Mouse (Mus musculus) retina, adult 2 months (tissue): ENCODE measurements around the gene Pla2g4e.

Experiments
- DNase-seq: peaks from one replicate; pipeline ENCODE4 v3.0.0-alpha.2; 2012; ENCODE audit warnings: low read depth, low spot score

Gene Pla2g4e

DNA sequence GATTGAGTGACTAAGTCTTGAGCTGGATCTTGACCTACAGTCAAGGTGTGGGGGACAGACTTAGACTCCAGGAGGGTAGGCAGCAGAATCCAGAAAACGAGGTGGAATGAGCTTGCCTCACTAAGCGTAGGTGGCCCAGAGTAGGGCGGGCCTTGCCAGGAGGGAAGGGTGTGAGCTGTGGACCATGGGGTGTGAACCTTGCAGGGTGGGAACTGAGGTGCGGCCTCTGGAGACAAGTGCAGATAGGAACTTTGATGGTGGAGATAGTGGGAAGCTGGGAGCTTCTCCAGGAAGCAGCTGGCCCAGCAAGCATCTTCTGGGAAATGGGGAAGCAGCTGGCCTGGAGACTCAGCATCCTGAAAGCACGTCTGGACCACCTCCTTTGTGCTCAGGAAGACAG, 7.4 kb downstream of the Pla2g4e start:
- no peak for DNase-seq

DNA sequence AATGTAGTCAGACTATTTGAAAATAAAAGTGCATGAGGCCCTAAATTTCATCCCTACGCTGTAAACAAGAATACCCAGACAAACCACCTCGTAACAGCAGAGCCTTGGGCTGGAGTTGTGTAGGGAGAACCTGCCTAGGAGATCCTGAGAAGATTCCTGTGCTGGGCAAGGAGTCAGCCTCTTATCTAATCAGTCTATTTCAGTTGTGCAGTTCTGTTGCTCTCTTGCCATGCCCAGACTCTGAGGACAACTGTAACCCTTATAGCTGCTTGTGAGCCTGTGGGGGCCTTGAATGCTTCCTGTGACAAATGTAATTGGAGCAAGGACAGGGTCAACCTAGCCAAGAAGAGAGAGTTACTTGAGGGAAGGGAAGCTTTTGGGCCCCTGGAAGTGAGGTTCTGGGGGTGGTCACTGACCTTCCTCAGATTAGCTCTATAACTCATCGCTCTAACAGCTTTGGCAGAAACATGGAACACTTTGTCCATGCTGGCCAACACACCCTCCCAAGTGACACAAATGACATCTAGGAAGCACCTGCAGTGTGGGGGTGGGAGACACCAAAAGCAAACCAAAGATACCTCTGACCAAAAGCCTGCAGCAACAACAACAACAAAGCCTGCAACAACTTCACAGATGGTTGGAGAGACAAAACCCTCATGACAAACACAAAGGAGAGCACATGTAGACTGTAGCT, 9.0 kb downstream of the Pla2g4e start:
- DNase-seq = no peak

DNA sequence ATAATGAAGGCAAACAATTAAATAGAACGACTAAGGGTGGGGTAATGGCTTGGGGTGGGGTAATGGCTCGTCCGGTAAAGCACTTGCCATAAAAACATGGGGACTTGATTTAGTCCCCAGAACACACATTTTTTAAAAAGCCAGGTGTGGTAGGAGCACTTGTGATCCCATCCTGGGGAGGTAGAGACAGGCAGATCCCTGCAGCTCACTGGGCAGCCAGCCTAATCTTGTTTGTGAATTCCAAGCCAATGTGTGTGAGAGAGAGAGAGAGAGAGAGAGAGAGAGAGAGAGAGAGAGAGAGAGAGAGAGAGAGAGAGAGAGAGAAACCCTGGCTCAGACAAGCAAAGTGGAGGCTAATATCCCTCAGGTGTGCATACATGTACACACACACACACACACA, 9.8 kb downstream of the Pla2g4e start:
- DNase-seq = no peak

DNA sequence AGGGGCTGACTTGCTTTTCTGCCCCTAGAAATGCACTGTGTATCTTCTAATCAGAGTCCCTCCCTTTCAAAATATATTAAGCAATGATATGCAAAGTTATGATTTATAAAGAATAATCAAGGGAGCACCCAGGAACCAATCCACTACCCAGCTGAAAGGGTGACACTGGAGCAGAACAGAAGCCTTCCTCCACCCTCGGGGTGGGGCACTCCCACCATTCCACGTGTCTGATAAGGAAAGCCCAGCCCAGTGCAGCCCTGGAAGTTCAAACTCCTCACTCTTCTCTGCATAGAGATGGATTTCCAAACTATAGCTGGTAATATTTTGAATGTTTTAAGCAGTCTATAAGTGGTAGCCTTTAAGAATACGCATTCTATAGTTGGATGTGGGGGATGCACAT, 13.5 kb downstream of the Pla2g4e start:
- no peak for DNase-seq

DNA sequence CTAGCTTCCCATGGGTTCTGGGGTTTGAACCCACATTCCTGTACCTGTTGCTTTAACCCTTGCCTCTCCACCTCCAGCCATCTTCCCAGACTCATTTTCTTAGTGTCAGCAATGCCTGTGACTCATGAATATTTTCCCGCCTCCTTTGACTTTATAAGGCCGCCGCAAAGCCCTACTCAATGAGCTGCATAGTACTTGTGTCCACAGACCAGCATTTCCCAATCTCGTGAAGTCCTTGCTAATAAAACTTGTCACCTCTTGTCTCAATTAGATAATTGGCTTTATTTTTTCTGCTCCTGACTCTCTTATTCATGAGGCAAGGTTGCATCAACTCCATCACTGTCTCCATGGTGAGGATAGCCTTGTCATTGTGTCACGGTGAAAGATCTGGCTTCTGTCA, 30.5 kb downstream of the Pla2g4e start:
- no peak for DNase-seq

DNA sequence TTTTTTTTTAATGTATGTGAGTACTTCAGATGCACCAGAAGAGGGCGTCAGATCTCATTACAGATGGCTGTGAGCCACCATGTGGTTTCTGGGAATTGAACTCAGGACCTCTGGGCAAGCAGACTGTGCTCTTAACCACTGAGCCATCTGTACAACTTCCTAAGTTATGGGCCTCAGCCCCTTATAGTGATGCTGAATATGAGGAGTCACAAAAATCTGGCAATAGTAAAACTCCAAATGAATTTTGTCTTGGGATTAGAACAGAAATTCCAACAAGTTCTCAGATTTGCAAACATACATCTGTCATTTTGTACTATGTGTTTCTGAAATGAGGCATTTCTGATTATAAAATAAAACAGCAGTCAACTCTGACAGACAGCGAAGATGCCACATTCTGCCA, 33.7 kb downstream of the Pla2g4e start:
- DNase-seq = no peak

DNA sequence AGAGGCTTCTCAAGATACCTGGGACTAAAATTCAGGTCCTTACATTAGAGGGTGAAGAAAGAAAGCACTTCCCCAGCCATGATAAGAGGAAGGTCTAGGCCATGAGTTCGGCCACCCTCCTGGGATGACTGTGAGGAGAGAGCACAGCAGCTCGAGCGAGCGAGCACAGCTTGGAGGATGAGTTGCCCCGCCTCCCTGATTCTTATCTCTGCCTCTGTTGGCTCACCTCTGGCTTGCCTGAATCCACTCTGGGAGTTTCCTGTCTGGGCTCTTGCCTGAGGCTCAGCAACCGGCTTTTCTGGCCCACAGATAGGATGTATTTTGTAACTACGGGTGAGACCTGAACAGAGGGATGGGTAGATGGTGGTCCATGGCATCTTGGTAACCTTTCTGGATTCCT, 37.2 kb downstream of the Pla2g4e start:
- DNase-seq = no peak

DNA sequence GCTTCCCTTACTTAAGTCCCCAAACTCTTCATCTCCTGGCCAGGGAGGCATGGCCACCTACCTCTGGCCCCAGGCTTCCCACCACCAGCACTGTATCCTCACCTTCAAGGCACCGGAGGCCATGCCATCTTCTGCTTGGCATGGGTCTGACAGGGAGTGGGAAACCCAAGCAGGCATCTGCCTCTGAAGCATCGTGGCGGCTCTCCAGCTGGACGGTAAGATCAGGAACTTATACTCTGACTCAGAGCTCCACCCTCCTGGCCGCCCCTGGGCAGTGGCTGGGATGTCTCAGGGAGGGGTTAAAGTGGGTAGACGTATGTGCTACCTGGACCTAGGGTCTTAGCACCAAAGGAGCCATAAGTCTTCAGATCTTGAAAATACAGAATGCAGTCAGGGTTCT, 38.1 kb downstream of the Pla2g4e start:
- no peak for DNase-seq

DNA sequence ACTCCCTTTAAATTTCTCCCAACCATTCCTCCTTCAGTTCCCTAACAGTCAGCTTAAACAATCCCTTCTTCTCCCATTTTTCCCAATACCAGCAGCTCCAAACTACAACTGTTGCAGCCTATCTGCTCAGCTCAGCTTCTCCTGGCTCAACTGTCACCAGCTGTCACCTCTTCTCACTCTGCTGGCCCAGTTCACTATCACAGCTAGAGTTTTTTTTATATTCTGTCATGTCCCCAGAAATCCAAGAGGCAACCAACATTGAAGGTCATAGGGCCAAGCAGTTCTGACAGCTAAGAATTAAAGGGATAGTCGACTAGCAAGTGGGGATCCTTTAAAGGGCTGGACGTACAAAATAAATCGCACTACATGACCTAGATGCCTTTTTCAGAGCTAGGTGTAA, 41.4 kb downstream of the Pla2g4e start:
- no peak for DNase-seq

DNA sequence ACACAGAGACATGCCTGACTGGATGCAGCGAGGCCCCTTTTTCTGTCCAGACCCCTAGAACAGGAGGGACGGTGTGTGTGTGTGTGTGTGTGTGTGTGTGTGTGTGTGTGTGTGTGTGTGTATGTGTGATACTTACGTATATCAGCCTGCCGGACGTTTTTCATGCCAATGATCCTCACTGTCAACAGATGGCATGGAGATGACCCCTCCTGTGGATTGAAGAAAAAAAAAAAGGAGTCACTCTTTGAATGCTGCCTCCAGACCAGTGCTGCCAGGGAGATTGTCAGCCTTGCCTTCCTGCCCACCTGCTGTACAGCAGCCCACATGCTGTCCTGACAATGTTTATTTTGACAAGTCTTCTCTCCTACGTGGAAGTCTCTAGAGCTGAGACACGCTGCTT, 45.1 kb downstream of the Pla2g4e start:
- no peak for DNase-seq

DNA sequence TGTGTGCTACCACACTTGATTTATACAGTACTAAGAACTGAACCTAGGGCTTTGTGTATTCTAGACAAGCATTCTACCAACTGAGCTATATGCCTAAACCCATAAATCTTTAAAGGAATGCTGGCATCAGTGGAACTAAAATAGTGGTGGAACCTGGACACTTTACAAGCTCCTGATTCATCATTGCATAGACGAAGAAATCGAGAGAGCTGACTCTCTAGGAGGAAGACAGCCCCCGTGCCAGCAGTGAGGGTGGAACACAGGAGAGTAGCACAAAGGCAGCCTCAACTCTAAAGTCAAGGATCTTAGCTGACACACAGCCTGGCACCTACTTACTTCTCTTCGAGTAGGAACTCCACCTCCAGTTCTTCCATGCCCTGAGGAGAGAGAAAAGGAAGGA, 57.0 kb downstream of the Pla2g4e start:
- no peak for DNase-seq

DNA sequence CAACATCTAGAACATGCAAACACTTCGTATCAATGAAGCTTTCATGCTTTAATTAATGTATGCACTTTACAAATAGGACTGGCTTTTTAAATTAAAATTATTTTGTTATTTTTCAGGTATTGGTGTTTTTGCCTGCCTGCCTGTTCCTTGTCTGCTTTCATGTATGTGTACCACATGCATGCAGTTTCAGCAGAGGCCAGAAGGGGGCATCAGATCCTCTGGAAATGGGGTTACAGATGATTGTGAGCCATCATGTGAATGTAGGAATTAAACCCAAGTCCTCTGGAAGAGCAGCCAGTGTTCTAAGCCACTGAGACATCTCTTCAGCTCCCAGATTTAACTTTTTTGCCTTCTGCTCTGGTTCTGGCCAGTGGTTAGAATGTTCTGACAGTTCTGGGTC, 57.6 kb downstream of the Pla2g4e start:
- no peak for DNase-seq

DNA sequence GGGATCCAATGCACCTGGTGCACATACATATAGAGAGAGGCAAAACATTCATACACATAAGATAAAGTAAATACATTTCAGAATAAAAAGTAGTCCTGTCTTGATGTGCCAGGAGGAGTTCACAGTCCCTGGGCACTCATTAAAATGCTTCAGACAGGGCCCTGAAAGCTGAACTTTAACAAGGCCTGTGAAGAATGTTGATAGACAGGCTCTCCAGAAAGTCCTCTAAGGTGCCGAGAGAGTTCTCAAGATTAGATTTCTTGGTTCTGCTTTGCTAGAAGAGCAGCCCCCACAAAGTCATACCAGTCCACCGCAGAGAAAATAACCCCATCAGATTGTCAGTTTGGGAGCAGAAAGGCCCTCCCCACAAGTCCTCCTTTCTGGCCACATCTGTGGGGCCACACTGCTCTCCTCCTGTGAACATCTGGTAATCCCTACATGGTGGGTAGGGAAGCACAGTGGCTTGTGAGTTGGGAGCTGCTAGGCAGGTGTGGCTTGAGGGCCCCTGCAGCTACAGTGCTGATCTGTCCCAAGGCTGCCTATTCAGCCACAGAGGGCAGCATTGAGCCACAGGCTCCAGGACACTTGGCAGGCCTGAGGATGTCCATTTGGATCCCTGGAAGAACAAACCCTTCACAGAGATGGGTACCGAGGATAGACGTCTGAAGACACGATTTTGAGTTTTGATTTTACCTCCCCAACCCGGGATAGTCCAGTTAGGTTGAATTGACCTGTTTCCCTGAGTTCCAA, 59.4 kb downstream of the Pla2g4e start:
- no peak for DNase-seq

DNA sequence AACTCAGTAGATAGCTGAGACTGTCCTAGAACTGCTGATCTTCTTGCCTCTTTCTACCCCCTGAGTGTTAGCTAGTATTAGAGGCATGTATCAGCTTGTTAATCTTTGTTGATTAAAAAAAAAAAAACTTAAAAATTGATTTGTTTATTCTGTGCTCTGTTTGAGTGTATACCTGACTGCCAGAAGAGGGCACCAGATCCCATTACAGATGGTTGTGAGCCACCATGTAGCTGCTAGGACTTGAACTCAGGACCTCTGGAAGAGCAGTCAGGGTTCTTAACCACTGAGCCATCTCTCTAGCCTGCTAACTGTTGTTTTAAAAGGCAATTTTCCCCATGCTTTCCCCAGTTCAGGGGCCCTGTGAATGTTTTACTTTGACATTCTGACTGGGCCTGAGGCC, 66.2 kb downstream of the Pla2g4e start:
- DNase-seq = no peak

DNA sequence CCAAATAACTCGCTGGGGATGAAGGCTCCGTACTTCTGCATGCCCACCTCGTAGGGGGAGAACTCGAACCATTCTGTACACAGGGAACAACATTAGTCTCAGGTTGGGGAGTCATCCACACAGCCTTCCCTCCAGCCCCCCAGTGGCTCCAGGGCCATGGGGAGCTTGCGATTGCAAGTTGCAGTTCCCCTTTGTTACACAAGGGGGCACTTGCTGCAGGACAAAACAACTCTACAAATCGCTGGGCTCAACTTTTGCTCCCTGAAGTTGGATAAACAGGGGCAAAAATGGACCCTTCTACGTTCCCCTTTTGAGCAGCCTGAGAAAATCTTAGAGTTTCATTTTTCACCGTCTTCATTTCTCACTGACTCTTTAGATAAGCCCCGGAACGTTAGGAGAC, 71.4 kb downstream of the Pla2g4e start:
- peak; percentile 26 for DNase-seq

DNA sequence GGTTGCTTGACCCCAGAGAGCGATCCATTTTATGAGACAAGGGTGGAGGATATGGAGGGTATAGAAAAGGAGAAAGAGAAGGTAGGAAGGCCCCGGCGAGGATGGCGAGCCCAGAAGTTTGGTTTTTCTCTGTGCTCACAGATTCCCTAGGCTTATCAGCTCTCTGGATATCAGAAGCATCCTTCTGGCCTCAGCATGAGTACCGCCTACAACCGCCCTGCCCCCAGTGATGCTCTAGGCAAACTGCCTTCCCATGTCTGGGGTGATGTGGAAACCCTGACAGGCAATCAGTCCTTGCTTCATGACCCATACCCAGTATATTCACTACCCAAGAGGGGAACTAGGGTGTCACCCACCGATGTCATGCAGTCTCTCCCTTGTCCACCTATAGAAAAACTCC, 73.8 kb downstream of the Pla2g4e start:
- no peak for DNase-seq

DNA sequence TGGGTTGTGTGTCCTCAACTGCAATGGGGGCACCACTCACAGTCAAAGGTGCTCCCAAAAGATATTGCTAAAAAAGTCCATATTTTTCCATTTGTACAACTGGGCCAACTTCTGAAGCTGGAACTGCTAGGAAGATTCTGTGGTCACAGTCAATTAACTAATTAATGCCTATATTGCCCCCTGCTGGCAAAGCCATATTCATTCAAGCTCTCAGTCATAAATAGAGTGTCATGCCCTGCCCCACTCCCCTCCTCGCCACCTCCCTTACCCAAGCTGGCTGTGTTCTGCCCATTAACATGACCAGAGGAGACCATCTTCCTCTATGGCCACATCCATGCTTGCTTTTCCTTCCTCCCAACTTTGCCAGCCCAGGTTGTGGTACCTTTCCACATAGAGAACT, 74.4 kb downstream of the Pla2g4e start:
- DNase-seq = no peak

DNA sequence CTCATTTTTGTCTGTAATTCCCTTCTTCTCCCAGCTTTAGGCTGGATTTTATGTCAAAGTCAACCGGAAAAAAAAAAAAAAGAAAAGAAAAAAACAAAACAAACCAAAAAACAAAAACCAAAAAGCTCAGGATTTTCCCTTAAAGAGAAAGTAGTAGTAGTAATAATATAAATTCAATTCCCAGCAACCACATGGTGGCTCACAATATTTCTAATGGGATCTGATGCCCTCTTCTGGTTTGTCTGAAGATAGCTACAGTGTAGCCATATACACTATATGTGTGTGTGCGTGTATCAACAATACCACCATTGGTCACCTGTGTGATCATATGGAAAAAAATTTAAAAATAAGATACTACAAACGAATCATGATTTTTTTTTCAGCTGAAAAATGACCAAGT, 75.8 kb downstream of the Pla2g4e start:
- DNase-seq = no peak

DNA sequence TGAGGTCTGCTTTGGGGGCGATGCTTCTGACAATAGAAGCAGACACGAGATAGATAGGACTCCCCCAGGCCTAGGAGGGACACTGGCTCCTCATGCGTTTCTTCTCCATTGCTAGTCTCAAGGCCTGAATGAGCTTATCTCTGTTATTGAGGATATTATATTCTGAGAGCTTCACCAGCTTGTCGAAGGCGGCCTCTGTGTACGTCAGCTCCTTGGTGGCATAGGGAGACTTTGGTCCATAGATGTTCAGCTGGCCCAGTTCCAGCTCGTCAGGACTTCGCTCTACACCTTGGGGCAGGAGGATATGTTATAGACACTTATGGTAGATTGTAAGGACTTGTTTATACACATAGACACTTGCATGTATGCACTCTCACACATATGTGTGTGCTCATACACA, 77.4 kb downstream of the Pla2g4e start:
- no peak for DNase-seq

DNA sequence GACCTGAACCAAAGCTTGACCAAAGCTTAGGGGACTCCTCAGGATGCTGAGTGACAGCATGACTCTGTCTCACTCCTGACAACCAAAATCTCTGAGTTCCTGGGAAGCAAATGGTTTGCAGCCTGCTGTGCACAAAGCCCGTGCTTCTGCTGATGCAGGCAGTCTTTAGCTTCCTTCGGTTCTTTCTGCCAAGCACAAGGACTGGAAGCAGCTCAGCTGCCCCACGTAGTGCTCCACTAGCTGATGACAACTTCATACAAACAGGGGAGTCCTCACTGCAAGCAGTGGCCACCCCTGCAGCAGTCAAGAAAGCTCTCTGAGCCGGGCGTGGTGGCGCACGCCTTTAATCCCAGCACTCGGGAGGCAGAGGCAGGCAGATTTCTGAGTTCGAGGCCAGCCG, 79.7 kb downstream of the Pla2g4e start:
- no peak for DNase-seq

DNA sequence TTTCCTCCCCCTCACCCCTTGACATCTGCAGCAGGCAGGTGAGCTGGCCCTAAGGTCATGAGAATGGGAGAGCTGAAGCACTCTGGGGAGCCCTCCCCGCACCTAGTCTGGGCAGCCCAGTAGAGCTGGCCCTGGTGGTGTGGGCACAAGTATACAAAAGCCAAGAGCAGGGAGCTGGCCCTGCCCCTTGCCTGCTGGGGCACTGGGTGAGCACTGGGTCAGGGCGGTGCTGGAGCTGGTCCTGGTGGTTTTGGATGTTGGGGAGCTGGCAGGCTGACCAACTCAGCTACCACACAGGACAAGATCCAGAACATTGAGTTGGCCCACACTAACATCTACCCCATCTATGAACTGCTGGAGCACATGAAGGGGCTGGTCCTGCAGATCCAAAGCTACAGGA, 85.7 kb downstream of the Pla2g4e start:
- no peak for DNase-seq

DNA sequence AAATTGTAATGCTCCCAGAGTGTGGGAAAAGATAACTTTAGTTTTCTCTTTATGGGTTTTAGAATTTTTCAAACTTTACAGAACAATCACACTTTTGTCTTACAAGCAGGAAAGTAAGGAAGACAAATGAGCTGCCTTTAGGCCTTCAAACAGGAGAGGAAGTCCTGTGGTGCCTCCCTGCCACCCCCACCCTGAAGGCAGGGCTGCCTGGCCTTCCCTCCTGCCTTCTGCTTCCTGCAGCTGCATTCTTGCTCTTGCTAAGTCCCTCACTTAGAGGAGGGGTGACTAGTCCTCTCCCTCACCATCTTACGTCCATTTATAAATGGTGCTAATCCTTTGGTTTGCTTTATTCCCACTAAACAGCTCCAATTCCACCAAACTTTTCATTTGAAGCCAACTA, 86.3 kb downstream of the Pla2g4e start:
- no peak for DNase-seq

DNA sequence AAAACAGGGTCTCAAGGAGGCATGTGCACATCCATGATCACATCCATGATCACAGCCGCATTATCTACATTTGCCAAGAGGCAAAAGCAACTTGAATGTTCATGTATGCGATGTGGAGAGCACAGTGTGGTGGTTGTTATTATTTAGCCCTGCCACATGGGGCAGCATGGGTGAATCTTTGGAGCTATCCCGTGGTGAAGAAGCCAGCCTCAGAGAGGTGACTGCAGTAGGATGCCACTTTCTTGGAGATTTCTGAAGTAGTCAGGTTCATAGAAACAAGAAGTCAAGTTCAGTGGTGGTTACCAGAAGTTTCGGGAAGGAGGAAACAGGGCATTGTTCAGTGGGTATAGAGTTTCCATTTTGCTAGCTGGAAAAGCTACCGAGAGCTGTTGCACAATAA, 87.1 kb downstream of the Pla2g4e start:
- DNase-seq = no peak

DNA sequence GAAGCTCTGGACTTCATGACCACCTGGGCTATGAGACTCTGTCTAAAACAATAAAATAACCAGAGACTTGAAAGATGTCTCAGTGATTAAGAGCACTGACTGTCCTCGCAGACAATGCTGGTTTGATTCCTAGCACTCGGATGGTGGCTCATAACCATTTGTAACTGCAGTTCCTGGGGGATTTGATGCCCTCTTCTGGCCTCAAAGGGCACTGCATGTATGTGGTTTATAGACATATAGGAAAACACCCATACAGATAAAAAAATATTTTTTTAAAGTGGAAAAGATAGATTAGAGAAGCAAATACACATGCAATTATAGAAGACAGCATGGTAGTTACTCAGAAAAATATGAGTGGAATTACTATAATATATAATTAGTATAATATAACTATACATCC, 87.5 kb downstream of the Pla2g4e start:
- no peak for DNase-seq
